Mouse (Mus musculus) embryonic fibroblast, embryonic 13.5 days (primary cell): ENCODE measurements around the gene Map2k1.

Experiments
- CTCF ChIP-seq: IDR thresholded peaks from 2 replicates; pipeline ENCODE4 v1.5.1; 2011; ENCODE audit warnings: mild to moderate bottlenecking, control low read depth, low read length, moderate library complexity, borderline replicate concordance; ENCODE audit not compliant: insufficient read depth
- POLR2A ChIP-seq: IDR thresholded peaks from 2 replicates; pipeline ENCODE4 v1.6.1; 2011; ENCODE audit warnings: low read depth, mild to moderate bottlenecking, control low read depth, low read length, moderate library complexity

DNA sequence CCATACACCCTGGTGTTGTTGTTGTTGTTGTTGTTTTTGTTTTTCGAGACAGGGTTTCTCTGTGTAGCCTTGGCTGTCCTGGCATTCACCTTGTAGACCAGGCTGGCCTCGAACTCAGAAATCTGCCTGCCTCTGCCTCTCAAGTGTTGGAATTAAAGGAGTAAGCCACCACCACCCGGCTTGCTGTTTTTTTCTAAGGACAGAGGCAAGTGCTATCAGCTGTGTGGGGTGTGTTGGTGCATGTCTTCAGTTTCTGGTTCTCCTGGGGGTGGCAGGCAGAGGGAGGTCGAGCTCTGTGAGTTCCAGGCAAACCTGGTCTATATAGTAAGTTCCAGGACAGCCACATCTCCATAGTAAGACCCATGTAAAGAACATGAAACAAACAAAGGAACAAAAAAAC lies 20.9 kb upstream of the Map2k1 start:
- no peak for TF ChIP-seq CTCF
- TF ChIP-seq POLR2A: no peak
